In genomic region chr4:148753849-148754248, GRCm38 (mm10) we compare ENCODE assay signal across 25 mouse cellular contexts. TPM values are rescaled to one million over a fixed set of nuclear protein-coding genes. Genes with fewer than 3 reads are reported as not detected.
A peak's percentile ranks its signal among the peaks of the same experiment; 100 is the strongest.
DNase-seq lines count a peak whose midpoint lies in the region; ATAC-seq and TF ChIP-seq lines count a peak whose summit lies in the region.
"Had no signal": no experiment of that assay in that cellular context is flagged by ENCODE, and none has a peak within 500 bp of the region (broad histone marks: within the 10 kb centered on the region; RNA-seq: fewer than 3 reads in every experiment).

No protein-coding gene starts in this region.

- no peaks in the 10 kb centered on the region for H3K79me2 ChIP-seq in heart, adult 2 months (replicated peaks; ENCODE audit: control insufficient read depth, insufficient read depth, low read length)

- no peak for DNase-seq in heart, embryonic 10.5 days (ENCODE audit: low spot score)
- no peak for DNase-seq in heart, adult 2 months
- no peak for DNase-seq in limb, embryonic 10.5 days (ENCODE audit: low spot score)
- DNase-seq in cerebellum, adult 9-11 months = no peak
- no peak for DNase-seq in gastrocnemius, postnatal 25 days
- DNase-seq: adrenal gland, postnatal 10 days; cerebellum, adult 2 months; forebrain, postnatal 0 days; kidney, adult 2 months; lung, adult 18-20 months; lung, postnatal 10 days; right cerebral cortex, adult 18-20 months; right cerebral cortex, postnatal 4 days had no signal

- TF ChIP-seq CTCF in heart, adult 2 months (IDR thresholded peaks at IDR 0.05) = no peak
- no peak for TF ChIP-seq CTCF in E14TG2a.4 (conservative IDR thresholded peaks at IDR 0.05; ENCODE audit: low read length)

- no peak overlapping the region for H3K4me3 ChIP-seq in heart, embryonic 10.5 days
- H3K4me3 ChIP-seq in heart, adult 2 months = no peak overlapping the region
- peak overlapping the region; percentile 58; the same call in 1 of the 2 replicates for H3K4me3 ChIP-seq in E14TG2a.4 (replicated peaks; ENCODE audit: low read length)
- no peak overlapping the region for H3K4me3 ChIP-seq in limb, embryonic 10.5 days
- no peak overlapping the region for H3K4me3 ChIP-seq in stomach, embryonic 15.5 days (replicated peaks)
- H3K4me3 ChIP-seq: heart, embryonic 13.5 days; left cerebral cortex, adult 2 months; liver, embryonic 12.5 days; midbrain, embryonic 13.5 days had no signal

- H3K9ac ChIP-seq in heart, adult 2 months (ENCODE audit: low read depth, low read length) = no peak overlapping the region
- H3K9ac ChIP-seq in stomach, embryonic 15.5 days = no peak overlapping the region
- H3K9ac ChIP-seq: forebrain, postnatal 0 days; hindbrain, embryonic 14.5 days; liver, embryonic 12.5 days; midbrain, embryonic 13.5 days had no signal

- WGBS in heart, embryonic 10.5 days = 78% methylated on average over 8 of the region's 8 CpGs
- 88% methylated on average over 8 of the region's 8 CpGs for WGBS in heart, adult 2 months
- 89% methylated on average over 8 of the region's 8 CpGs for WGBS in limb, embryonic 10.5 days
- 73% methylated on average over 8 of the region's 8 CpGs for WGBS in stomach, embryonic 15.5 days

- ATAC-seq in stomach, embryonic 15.5 days (ENCODE audit: insufficient read depth, low FRiP score, low read depth) = peak; percentile 60; the same call in 1 of the 2 replicates
- ATAC-seq: activated CD4-positive, CD25-positive, alpha-beta regulatory T cell, adult 4 months; CD4-positive, CD25-positive, alpha-beta regulatory T cell, adult 4 months; forebrain, postnatal 0 days; inflammation-experienced regulatory T-cells, adult 6 months; liver, embryonic 12.5 days; midbrain, embryonic 13.5 days; Patski had no signal

- no peak overlapping the region for H3K4me2 ChIP-seq in stomach, embryonic 15.5 days
- H3K4me2 ChIP-seq: heart, embryonic 13.5 days; hindbrain, embryonic 14.5 days; liver, embryonic 12.5 days; midbrain, embryonic 13.5 days had no signal

- TF ChIP-seq EP300 in heart, adult 2 months (IDR thresholded peaks at IDR 0.05; ENCODE audit: insufficient read depth, low read depth, low read length) = no peak

- TF ChIP-seq POLR2A in heart, adult 2 months (IDR thresholded peaks at IDR 0.05; ENCODE audit: insufficient read depth, low read depth, low read length) = no peak

- peaks cover 14% of the 10 kb centered on the region; the same call in 1 of the 2 replicates for H3K27me3 ChIP-seq in heart, embryonic 10.5 days (ENCODE audit: insufficient read depth, poor library complexity, severe bottlenecking)
- no peaks in the 10 kb centered on the region for H3K27me3 ChIP-seq in heart, adult 2 months (ENCODE audit: control insufficient read depth, insufficient read depth, low read length)
- peaks cover 5% of the 10 kb centered on the region; the same call in 1 of the 2 replicates for H3K27me3 ChIP-seq in E14TG2a.4 (ENCODE audit: insufficient read depth, low read length)
- H3K27me3 ChIP-seq in limb, embryonic 10.5 days (ENCODE audit: low read depth, poor library complexity, severe bottlenecking) = peaks cover 43% of the 10 kb centered on the region
- no peaks in the 10 kb centered on the region for H3K27me3 ChIP-seq in stomach, embryonic 15.5 days (replicated peaks)
- H3K27me3 ChIP-seq: heart, embryonic 13.5 days; Patski had no signal

- intact Hi-C loops in heart, adult 2 months (cut with DNase I) = no loop called here

- H3K9me3 ChIP-seq in heart, embryonic 10.5 days = no peaks in the 10 kb centered on the region
- H3K9me3 ChIP-seq in E14TG2a.4 (ENCODE audit: low read length) = no peaks in the 10 kb centered on the region
- H3K9me3 ChIP-seq in limb, embryonic 10.5 days (replicated peaks) = no peaks in the 10 kb centered on the region
- no peaks in the 10 kb centered on the region for H3K9me3 ChIP-seq in stomach, embryonic 15.5 days
- H3K9me3 ChIP-seq: heart, embryonic 13.5 days; liver, embryonic 12.5 days; midbrain, embryonic 13.5 days had no signal

- peak overlapping the region; percentile 75 for H3K27ac ChIP-seq in heart, embryonic 10.5 days
- no peak overlapping the region for H3K27ac ChIP-seq in heart, adult 2 months
- H3K27ac ChIP-seq in limb, embryonic 10.5 days = peak overlapping the region; percentile 57; the same call in 1 of the 2 replicates
- no peak overlapping the region for H3K27ac ChIP-seq in stomach, embryonic 15.5 days
- H3K27ac ChIP-seq: heart, embryonic 13.5 days; hindbrain, embryonic 14.5 days; kidney, postnatal 0 days; left cerebral cortex, adult 2 months; liver, embryonic 12.5 days; midbrain, embryonic 13.5 days had no signal

- H3K4me1 ChIP-seq in heart, embryonic 10.5 days = peaks cover 55% of the 10 kb centered on the region
- no peaks in the 10 kb centered on the region for H3K4me1 ChIP-seq in heart, adult 2 months (ENCODE audit: control insufficient read depth, insufficient read depth, low read length)
- peaks cover 50% of the 10 kb centered on the region for H3K4me1 ChIP-seq in E14TG2a.4 (replicated peaks; ENCODE audit: low read depth, low read length)
- peaks cover 44% of the 10 kb centered on the region for H3K4me1 ChIP-seq in limb, embryonic 10.5 days
- H3K4me1 ChIP-seq in stomach, embryonic 15.5 days = peaks cover 9% of the 10 kb centered on the region; the same call in 1 of the 2 replicates
- H3K4me1 ChIP-seq: liver, embryonic 12.5 days had no signal

- H3K36me3 ChIP-seq in heart, embryonic 10.5 days = no peaks in the 10 kb centered on the region
- H3K36me3 ChIP-seq in heart, adult 2 months (ENCODE audit: control insufficient read depth, insufficient read depth, low read length) = no peaks in the 10 kb centered on the region
- H3K36me3 ChIP-seq in E14TG2a.4 (ENCODE audit: insufficient read depth, low read length) = no peaks in the 10 kb centered on the region
- no peaks in the 10 kb centered on the region for H3K36me3 ChIP-seq in limb, embryonic 10.5 days
- H3K36me3 ChIP-seq in stomach, embryonic 15.5 days = no peaks in the 10 kb centered on the region
- H3K36me3 ChIP-seq: heart, embryonic 13.5 days; liver, embryonic 12.5 days; midbrain, embryonic 13.5 days had no signal

RNA-seq across cellular contexts. Expression of gene Casz1, which starts 50.4 kb away (rescaled TPM):
- polyA plus RNA-seq in heart, embryonic 10.5 days (2016; fragmentation: Nextera tagmentation; extraction: Ambion mirVana) = 15.9 and 26.3 TPM in 2 replicates
- 10 to 100 TPM; 42.5 to 47.0 TPM for total RNA-seq in heart, adult 2 months (2021)
- 21.2 and 22.4 TPM in 2 replicates for polyA plus RNA-seq in heart, adult 2 months (2012; rRNA removed)
- 1.0 and 2.1 TPM in 2 replicates for polyA plus RNA-seq in limb, embryonic 10.5 days (2016; fragmentation: Nextera tagmentation; extraction: Ambion mirVana)
- 8.9 and 10.2 TPM in 2 replicates for polyA plus RNA-seq in stomach, embryonic 15.5 days (2015; fragmentation: Nextera tagmentation; extraction: Ambion mirVana)
- 10 to 100 TPM; 27.8 to 30.2 TPM for total RNA-seq in gastrocnemius, postnatal 25 days (2021)

Comparison
In these comparisons a context has a peak if more than half of its experiments do, and no peak if none do; other contexts are left out.
1. H3K27ac ChIP-seq: peak in heart, embryonic 10.5 days (single experiment) and limb, embryonic 10.5 days (single experiment); none in heart, adult 2 months (single experiment) and stomach, embryonic 15.5 days (single experiment).